Mouse (Mus musculus) frontal cortex, postnatal 10 days (tissue): ENCODE data around the gene Add3.

Experiments
- DNase-seq, 2 experiments: peaks; one replicate each; pipeline ENCODE4 v3.0.0; 2022; ENCODE audit warnings: low spot score in 2 of 2, mixed read lengths in 1 of 2

Gene Add3

GRCm38 (mm10) chr19:53165305-53166240 lies 25.3 kb downstream of the Add3 start:
- no peak for DNase-seq

GRCm38 (mm10) chr19:53166367-53166766 lies 26.1 kb downstream of the Add3 start:
- DNase-seq: no peak

- DNase-seq: no peak
These were observed 28.3 kb downstream of the Add3 start for GRCm38 (mm10) chr19:53168576-53168975.

- DNase-seq: no peak
These were observed 30.4 kb downstream of the Add3 start for GRCm38 (mm10) chr19:53170651-53171050.

GRCm38 (mm10) chr19:53174034-53174433 lies 33.8 kb downstream of the Add3 start:
- DNase-seq: no peak

- no peak for DNase-seq
These were observed 35.3 kb downstream of the Add3 start for GRCm38 (mm10) chr19:53175550-53175949.

GRCm38 (mm10) chr19:53176518-53176917 lies 36.3 kb downstream of the Add3 start:
- no peak for DNase-seq

- no peak for DNase-seq
These were observed 38.6 kb downstream of the Add3 start for GRCm38 (mm10) chr19:53178611-53179528.

GRCm38 (mm10) chr19:53180168-53180803 lies 40.0 kb downstream of the Add3 start:
- DNase-seq: no peak

GRCm38 (mm10) chr19:53181003-53181861 lies 41.0 kb downstream of the Add3 start:
- no peak for DNase-seq

- DNase-seq: no peak
These were observed 43.4 kb downstream of the Add3 start for GRCm38 (mm10) chr19:53183620-53184019.

- DNase-seq: no peak
These were observed 44.0 kb downstream of the Add3 start for GRCm38 (mm10) chr19:53184216-53184615.

GRCm38 (mm10) chr19:53184911-53185310 lies 44.7 kb downstream of the Add3 start:
- no peak for DNase-seq

- DNase-seq: no peak
These were observed 45.4 kb downstream of the Add3 start for GRCm38 (mm10) chr19:53185486-53186134.

- no peak for DNase-seq
These were observed 46.2 kb downstream of the Add3 start for GRCm38 (mm10) chr19:53186456-53186855.

GRCm38 (mm10) chr19:53187533-53187932 lies 47.3 kb downstream of the Add3 start:
- DNase-seq: no peak

- DNase-seq: no peak
These were observed 47.9 kb downstream of the Add3 start for GRCm38 (mm10) chr19:53188186-53188585.

GRCm38 (mm10) chr19:53188724-53189220 lies 48.5 kb downstream of the Add3 start:
- DNase-seq: no peak

GRCm38 (mm10) chr19:53189736-53190135 lies 49.5 kb downstream of the Add3 start:
- no peak for DNase-seq

- DNase-seq: no peak
These were observed 50.0 kb downstream of the Add3 start for GRCm38 (mm10) chr19:53190232-53190631.
